Mouse (Mus musculus): ENCODE results near the gene Acap2.

Acap2 gene

GRCm38 (mm10) chr16:31205726-31206125 is 4.7 kb upstream of the Acap2 start:
- 89% methylated on average over 7 of the region's 7 CpGs for WGBS

- 90% methylated on average over 8 of the region's 8 CpGs for WGBS
These were observed 4.1 kb upstream of the Acap2 start for GRCm38 (mm10) chr16:31205187-31205586.

DNA sequence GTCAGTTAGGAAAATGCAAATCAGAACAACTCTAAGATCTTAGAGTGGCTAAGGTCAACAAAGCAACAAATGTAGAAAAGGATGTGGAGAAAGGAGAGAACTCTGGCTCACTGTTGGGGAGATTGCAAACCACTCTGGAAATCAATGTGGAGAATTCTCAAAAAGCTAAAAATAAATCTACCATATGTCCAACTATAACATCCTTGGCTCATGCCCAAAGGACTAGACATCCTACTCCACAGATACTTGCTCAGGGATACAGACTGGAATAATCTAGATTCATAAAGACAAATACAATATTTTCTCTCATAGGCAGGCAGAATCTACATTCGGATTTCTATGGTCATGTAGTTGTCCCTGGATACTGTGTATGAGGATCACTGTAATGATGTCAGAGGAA is 3.2 kb upstream of the Acap2 start:
- 34% methylated on average over 1 of the region's 1 CpGs for WGBS

GRCm38 (mm10) chr16:31201704-31202103 is 659 bp upstream of the Acap2 start:
- 62% methylated on average over 2 of the region's 2 CpGs for WGBS

DNA sequence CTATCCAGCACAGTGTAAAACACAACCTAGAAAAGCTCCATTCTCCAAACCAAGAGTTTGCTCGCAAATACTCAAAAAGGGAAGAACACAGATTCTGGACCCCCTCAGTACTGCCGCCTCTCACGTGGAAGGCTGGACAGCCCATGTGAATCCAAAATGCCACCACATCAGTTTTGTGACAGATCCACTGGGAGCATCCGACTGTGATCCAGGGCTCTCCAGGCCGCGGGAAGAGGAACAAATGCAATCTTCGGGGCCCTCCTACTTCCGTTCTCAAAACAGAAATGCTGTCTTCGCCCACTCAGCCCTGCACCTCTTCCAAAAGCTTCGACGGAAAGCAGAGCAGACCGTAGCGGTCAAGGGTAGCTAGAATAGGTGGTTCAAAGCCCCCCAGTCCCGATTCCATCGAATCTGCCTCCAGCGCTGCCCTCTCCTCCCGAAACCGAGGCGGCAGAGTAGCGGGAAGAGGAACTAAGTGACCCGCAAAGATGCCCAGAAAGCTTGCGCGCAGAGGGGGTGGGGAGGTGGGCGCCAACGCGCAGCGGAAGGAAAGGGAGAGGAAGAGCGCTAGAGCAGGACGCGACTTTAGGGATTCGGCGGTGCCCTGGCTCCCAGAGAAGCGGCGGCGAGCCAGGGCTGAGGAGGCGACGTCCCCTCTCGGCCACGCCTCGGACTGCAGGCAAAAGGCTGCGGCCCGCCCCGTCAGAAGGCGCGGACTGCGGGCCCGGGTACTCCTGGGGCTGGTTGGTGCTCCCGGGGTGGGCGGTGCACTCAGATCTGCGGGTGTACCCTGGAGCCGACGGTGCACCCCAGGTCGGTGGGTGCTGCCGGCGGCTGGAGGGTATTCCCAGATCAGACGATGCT is 887 bp downstream of the Acap2 start:
- 2% methylated on average over 56 of the region's 56 CpGs for WGBS

DNA sequence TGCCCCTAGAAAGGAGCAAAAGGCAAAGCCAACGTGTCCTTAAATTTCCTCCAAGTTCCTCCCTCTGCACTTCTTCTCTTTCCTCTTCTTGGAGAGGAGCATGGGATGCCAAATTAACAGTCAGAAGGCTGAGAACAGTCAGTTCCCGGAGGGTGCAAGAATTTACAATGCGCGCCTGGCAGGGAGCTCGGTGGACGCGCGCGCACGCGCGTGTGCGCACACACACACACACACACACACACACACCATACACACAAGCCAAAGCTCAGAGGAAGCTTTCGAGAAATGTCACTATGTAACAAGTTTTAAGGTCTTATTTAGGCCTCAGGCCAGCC is 1.5 kb downstream of the Acap2 start:
- 1% methylated on average over 14 of the region's 14 CpGs for WGBS

- 27% methylated on average over 3 of the region's 3 CpGs for WGBS
These were observed 4.1 kb downstream of the Acap2 start for GRCm38 (mm10) chr16:31196971-31197370.

GRCm38 (mm10) chr16:31192526-31192925 is 8.5 kb downstream of the Acap2 start:
- 35% methylated on average over 3 of the region's 3 CpGs for WGBS

DNA sequence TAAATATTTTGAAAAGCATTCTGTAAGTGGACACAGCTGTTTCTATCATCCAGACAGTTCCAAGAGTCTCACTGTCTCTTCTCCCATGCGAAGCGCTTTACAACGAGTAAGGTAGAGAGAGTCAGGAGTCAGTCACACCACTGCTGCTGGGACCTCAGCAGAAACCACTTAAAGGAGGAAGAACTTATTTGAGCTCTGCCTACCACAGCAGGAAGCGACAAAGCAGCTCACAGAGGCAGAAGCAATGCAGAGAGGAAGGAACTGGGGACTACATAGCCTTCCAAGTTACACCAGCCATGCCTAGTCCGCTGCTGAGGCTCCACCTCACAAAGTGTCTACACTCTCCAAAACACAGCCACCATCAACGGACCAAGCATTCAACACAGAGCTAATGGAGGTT is 9.2 kb downstream of the Acap2 start:
- WGBS: 39% methylated on average over 6 of the region's 6 CpGs

GRCm38 (mm10) chr16:31190426-31190825 is 10.6 kb downstream of the Acap2 start:
- WGBS: 87% methylated on average over 8 of the region's 8 CpGs

- 65% methylated on average over 5 of the region's 5 CpGs for WGBS
These were observed 11.8 kb downstream of the Acap2 start for GRCm38 (mm10) chr16:31189291-31189690.

DNA sequence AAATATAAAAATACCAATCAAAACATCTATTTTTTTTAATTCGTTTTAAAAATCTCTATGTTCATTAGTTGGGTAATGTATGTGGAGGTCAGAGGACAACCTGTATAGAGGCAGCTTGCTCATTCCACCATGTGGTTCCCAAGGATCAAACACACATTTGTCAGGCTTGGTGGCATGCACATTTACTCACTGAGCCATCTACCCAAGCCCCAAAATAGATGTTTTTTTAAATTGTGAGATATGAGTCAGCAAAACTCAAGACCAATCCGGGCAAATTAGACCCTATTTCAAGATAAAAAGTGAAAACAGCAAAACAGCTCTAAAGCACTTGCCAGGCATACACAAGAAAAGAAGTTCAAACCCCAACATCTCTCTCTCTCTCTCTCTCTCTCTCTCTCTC is 12.2 kb downstream of the Acap2 start:
- WGBS: 44% methylated on average over 2 of the region's 2 CpGs

GRCm38 (mm10) chr16:31188270-31188669 is 12.8 kb downstream of the Acap2 start:
- 37% methylated on average over 6 of the region's 6 CpGs for WGBS

DNA sequence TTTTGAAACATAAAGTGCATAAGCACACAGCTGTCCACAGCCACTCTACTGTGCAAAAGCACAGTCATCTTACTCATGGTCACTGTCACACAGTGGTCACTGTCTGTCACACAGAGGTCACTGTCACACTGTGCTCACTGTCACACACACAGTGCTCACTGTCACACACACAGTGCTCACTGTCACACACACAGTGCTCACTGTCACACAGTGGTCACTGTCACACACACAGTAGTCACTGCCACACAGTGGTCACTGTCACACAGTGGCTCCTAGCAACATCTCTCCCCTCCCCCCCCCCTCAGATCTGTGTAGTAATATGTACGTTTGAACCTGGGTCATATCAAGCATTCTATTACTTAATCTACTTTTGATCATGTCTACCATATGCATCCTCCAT is 13.9 kb downstream of the Acap2 start:
- 81% methylated on average over 1 of the region's 1 CpGs for WGBS

DNA sequence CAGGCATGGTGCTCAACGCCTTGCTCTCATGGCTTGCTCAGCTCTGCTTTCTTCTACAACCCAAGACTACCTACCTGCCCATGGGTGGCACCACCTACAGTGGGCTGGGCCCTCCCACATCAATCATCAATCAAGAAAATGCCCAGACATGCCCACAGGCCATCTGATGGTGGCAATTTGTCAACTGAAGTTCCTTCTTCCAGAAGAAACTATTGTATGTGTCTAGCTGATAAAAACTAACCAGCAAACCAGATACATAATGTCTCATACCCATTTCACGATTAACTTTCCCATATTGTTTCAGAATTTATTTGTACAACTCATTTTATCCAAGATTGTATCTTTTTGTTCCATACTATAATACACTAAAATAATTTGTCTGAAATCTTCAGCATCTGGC is 15.3 kb downstream of the Acap2 start:
- WGBS: 85% methylated on average over 2 of the region's 2 CpGs

DNA sequence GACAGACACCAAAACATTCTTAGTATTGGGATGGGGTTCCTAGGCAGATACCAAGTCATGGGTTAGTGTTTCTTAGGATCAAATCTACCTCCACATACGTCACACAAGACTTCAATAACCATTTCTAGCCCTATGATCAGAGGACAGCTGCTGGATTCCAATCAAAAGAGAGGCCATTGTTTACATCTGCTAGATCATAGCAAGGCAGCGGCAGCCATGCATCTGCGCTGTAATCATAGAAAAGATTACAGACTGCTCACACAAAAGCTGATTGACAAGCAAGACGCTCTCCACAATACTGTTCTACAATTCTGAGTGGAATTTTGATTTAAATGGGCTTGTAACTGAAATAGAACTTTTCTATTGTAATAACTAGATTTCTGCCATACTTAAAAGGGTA is 16.3 kb downstream of the Acap2 start:
- 72% methylated on average over 4 of the region's 4 CpGs for WGBS

- WGBS: 49% methylated on average over 9 of the region's 9 CpGs
These were observed 18.5 kb downstream of the Acap2 start for GRCm38 (mm10) chr16:31182576-31182975.

GRCm38 (mm10) chr16:31180843-31181242 is 20.2 kb downstream of the Acap2 start:
- 50% methylated on average over 8 of the region's 8 CpGs for WGBS

GRCm38 (mm10) chr16:31179384-31179783 is 21.7 kb downstream of the Acap2 start:
- WGBS: 77% methylated on average over 5 of the region's 5 CpGs

- WGBS: 78% methylated on average over 9 of the region's 9 CpGs
These were observed 26.0 kb downstream of the Acap2 start for GRCm38 (mm10) chr16:31174880-31175638.

DNA sequence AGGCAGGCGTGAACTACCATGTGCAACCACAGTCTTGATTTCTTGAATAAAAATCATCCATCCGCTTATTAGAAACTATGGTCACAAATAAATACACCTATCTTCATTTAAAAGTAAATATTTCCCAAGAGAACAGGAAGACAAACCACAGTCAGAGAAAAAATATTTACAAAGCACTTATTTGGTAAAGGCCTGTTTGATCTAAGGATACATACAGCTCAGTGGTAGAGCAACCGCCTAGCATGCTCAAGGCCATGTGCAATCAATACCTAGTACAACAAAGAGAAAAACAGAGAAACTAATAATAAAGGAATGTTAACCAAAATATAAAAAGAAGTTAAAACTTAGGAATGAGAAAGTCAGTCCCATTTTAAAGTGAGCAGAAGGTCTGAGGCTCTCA is 28.8 kb downstream of the Acap2 start:
- WGBS: 79% methylated on average over 3 of the region's 3 CpGs

DNA sequence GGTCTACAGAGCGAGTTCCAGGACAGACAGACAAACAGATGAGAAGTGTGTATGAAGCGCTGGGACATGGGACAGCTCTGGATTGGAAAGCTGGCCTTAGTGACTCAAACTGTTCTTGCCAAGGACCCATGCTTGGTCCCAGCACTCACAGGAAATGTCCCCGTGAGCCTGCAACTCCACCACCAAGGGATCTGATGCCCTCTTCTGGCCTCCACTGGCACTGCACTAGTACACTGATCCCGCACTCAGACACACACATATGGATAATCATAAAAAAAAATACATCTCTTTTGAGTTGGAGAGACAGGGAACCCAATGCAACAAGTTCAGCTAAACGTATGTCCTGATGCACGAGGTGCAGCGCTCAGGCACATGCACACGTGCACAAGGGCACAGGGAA is 30.7 kb downstream of the Acap2 start:
- 96% methylated on average over 8 of the region's 8 CpGs for WGBS

- WGBS: 49% methylated on average over 7 of the region's 7 CpGs
These were observed 33.1 kb downstream of the Acap2 start for GRCm38 (mm10) chr16:31167934-31168333.
